Mouse (Mus musculus) Muller cell, postnatal 12 days (primary cell): ENCODE results near the gene Arf3.

Experiments used
- DNase-seq: peaks from one replicate; pipeline ENCODE4 v3.0.0-alpha.2; 2015; ENCODE audit errors: inconsistent ontology term

Arf3 gene

GRCm38 (mm10) chr15:98790761-98791160 lies 27.7 kb upstream of the Arf3 start:
- DNase-seq, result no peak

- DNase-seq, result peak; percentile 61
Observed at GRCm38 (mm10) chr15:98789661-98790535, 26.9 kb upstream of the Arf3 start, which contains the start of gene Wnt1. Gene Wnt1 (plus strand): TSS chr15:98789857.

GRCm38 (mm10) chr15:98788972-98789660 lies 26.1 kb upstream of the Arf3 start:
- no peak for DNase-seq

- DNase-seq, result no peak
Observed at GRCm38 (mm10) chr15:98787930-98788329, 24.9 kb upstream of the Arf3 start.

GRCm38 (mm10) chr15:98785744-98786143 lies 22.7 kb upstream of the Arf3 start:
- no peak for DNase-seq

GRCm38 (mm10) chr15:98781166-98781565 lies 18.2 kb upstream of the Arf3 start:
- no peak for DNase-seq

- no peak for DNase-seq
Observed at GRCm38 (mm10) chr15:98780573-98780972, 17.6 kb upstream of the Arf3 start.

- DNase-seq, result no peak
Observed at GRCm38 (mm10) chr15:98780075-98780474, 17.1 kb upstream of the Arf3 start.

GRCm38 (mm10) chr15:98778806-98779205 lies 15.8 kb upstream of the Arf3 start:
- DNase-seq, result no peak

- no peak for DNase-seq
Observed at GRCm38 (mm10) chr15:98778191-98778770, 15.3 kb upstream of the Arf3 start.

- no peak for DNase-seq
Observed at GRCm38 (mm10) chr15:98777762-98778161, 14.7 kb upstream of the Arf3 start, which contains the start of gene Wnt10b. Gene Wnt10b (minus strand): TSS chr15:98778150.

GRCm38 (mm10) chr15:98777005-98777616 lies 14.1 kb upstream of the Arf3 start:
- DNase-seq, result no peak

- no peak for DNase-seq
Observed at GRCm38 (mm10) chr15:98776280-98777004, 13.4 kb upstream of the Arf3 start.

- DNase-seq, result no peak
Observed at GRCm38 (mm10) chr15:98775533-98775932, 12.5 kb upstream of the Arf3 start.

- no peak for DNase-seq
Observed at GRCm38 (mm10) chr15:98774096-98774495, 11.1 kb upstream of the Arf3 start.

- DNase-seq, result no peak
Observed at GRCm38 (mm10) chr15:98772511-98773211, 9.6 kb upstream of the Arf3 start.

GRCm38 (mm10) chr15:98771813-98772425 lies 8.9 kb upstream of the Arf3 start:
- no peak for DNase-seq

GRCm38 (mm10) chr15:98768259-98768658 lies 5.2 kb upstream of the Arf3 start:
- DNase-seq, result peak; percentile 73

- no peak for DNase-seq
Observed at GRCm38 (mm10) chr15:98765929-98766328, 2.9 kb upstream of the Arf3 start.

- peak; percentile 94 for DNase-seq
Observed at GRCm38 (mm10) chr15:98762201-98762621, 803 bp downstream of the Arf3 start.
